Mouse (Mus musculus) gastrocnemius, adult 2 months (tissue): ENCODE data around the gene Exosc2. TPM values are rescaled to one million over a fixed set of nuclear protein-coding genes. Genes with fewer than 3 reads are reported as not detected.

Experiments
- DNase-seq: peaks from one replicate; pipeline ENCODE4 v3.0.0; 2022
- H3K27ac ChIP-seq: fragments of 200-600 bp; 2 replicates; pipeline ENCODE4 v1.8.1; 2022; ENCODE audit warnings: mild to moderate bottlenecking
- H3K4me3 ChIP-seq: fragments of 200-600 bp; 2 replicates; pipeline ENCODE4 v1.8.1; 2022; ENCODE audit warnings: mild to moderate bottlenecking, moderate library complexity
- CTCF ChIP-seq: fragments of 200-600 bp; IDR thresholded peaks from 2 replicates; pipeline ENCODE4 v1.8.1; 2022; ENCODE audit warnings: antibody characterized with exemption, mild to moderate bottlenecking, moderate library complexity
- intact Hi-C: fragments of 180-260 bp; cut with DNase I; formaldehyde crosslinking; loops from one replicate; pipeline ENCODE4 v1.15.1; 2025
- total RNA-seq, 2 experiments: library from RNA; stranded (reverse); gene quantifications; 2 replicates each; pipeline ENCODE4 v1.2.3; 2021

Exosc2 gene
- total RNA-seq, 2 experiments from 2014 or later: 8.1 to 8.3 TPM

DNA sequence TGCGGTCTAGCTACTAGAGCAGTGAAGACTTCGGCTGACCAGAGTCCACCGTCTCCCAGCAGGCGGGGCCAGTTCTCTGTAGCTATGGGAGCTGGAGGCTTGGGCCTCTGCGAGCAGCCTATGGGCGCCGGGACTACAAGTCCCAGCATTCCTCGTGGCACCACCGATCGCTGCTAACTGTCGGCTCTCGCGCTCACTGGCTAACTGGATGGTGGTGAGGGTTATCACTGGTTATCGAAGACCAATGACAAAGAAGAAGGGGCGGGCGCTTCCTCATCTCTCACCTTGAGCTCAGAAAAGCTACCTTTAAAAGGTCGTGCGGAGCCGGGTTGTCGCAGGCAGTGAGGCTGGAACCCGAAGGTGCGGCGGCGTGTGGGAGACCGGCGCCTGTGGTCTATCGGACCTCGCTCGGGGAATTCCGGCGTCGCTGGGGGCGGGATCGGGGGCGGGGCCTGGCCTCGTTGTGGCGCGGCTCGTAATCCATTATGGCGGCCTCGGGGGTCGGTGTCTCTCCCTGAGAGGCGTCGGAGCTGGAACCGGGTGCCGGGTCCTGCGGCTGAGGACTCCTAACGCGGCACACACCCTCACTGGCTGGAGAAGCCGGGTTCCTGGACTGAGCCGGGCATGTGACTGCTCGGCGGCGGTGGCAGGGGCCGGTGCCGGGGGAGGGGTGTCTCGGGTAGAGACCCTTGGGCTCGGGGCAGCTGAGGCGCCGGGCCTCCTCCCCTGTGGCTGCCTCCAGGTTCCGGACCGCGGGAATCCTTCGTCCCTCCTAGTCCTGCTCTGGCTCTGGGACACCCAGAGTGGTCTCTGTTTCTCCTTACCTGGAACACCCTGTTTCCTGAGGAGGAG is 17.8 kb downstream of the Exosc2 start, which contains the start of gene Abl1:
Abl1 (plus strand) TSS at position 303 of the 852 bp plus-strand sequence.
- intact Hi-C loops: loop anchor here (5.0 kb wide), 1 partner anchor 229 kb away; no protein-coding TSS in a partner anchor
- Histone ChIP-seq H3K27ac (peak within 1 kb of the TSS; percentile 95), H3K4me3 (peak within 1 kb of the TSS; percentile 86)
- peak; percentile 60 for TF ChIP-seq CTCF
- DNase-seq: peak; percentile 97

DNA sequence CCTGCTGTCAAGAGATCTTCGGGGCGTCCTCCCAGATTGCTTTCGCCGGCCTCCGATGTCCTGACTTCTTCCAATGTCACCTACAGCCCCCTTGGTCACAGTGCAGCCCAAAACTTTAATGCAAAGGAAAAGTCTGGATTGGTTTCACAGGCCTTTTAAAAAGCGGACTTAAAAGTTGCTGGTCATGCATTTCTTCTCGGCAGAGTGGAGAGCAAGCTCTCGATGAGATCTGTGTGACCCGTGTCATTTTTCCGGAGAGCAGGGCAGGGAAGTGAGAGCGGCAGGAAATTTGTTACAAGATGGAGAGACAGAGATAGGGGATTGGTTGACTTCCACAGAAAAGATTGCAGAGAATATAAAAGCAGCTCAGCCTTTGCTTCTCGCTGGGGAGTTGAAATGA is 18.5 kb downstream of the Exosc2 start:
- intact Hi-C loops: loop anchor here (5.0 kb wide), 1 partner anchor 228 kb away; no protein-coding TSS in a partner anchor
- no peak for DNase-seq
- no peak for TF ChIP-seq CTCF
- H3K27ac ChIP-seq: peak overlapping the region; percentile 95
- H3K4me3 ChIP-seq: peak overlapping the region; percentile 86

DNA sequence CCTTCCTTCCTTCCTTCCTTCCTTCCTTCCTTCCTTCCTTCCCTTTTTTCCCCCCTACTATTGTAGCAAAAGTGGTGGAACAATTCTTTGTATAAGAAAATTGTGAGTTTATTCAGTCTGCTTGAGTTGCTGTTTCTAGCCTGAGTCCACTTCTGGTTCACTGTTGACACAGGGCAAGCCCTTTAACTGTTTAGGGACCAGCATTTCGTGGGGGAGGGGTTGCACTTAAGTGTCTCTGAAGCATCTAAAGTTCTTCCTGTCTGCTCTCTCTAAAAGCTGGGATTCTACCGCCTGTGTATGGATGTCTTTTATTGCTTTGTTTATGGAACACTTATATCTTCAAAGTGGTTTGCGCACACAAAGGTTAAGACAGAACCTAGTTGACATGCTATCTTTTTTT is 19.5 kb downstream of the Exosc2 start:
- no peak for TF ChIP-seq CTCF
- H3K4me3 ChIP-seq: peak overlapping the region; percentile 86
- intact Hi-C loops: no loop called here
- DNase-seq: no peak
- no peak overlapping the region; the same call in 1 of the 2 replicates for H3K27ac ChIP-seq

DNA sequence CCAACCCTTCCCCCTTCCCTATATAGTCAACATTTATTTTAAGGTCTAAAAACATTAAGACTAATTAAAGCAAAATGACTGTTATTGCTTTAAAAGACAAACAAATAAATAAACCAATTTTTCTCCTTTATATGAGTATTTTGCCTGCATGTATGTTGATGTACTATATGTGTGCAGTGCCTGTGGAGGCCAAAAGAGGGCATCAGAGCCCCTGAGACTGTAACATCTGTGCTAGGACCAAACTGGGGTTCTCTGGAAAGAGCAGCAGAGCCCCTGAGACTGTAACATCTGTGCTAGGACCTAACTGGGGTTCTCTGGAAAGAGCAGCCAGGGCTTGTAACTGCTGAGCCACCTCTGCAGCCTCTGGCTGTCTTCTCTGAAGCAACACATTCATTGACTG is 27.7 kb downstream of the Exosc2 start:
- TF ChIP-seq CTCF: peak; percentile 54
- Histone ChIP-seq H3K4me3 (no peak overlapping the region), H3K27ac (no peak overlapping the region)
- intact Hi-C loops: no loop called here
- DNase-seq: no peak

DNA sequence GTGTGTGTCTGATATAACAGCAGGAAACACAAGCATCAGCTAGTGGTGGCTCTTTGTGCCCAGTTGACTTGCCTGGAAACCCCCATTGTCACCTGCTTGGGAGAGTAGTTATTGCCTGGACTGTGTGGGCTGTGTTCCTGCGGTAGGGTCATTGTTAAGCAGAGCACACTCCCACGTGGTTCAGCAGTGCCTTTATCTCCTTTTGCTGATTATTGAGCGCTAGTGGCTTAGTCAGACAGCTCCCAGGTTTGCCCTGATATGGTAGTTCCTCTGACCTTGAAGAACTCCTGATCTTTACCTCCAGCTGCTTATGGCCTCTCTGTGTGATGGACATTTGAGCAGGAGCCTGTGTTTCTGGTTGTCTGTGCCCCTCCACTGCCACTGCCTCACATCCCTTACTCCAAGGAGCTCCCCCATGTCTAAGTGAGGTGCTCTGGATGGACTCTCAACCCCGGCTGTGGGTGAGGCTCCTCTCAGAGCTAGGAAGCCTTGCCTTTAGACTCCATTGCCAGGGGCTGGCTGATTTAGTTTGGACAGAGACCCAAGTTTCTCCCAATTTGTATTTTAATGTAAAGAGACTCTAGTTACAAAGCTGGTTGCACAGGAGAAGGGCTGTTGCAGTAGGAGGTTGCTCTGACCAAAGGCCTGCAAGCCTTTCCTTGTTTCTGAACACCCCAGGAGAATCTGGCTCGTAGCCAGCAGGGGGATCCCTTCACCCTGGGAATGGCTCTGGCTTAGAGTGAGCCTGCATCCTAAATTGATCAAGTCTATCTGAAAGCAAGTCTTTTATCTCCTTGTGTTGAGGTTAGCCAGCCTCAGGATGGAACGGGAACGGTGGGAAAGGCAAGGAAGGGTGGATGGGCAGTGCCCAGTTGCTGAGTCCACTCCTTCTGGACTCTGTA is 30.3 kb downstream of the Exosc2 start:
- DNase-seq: no peak
- intact Hi-C loops: no loop called here
- TF ChIP-seq CTCF: no peak
- no peak overlapping the region for H3K4me3 ChIP-seq
- H3K27ac ChIP-seq: no peak overlapping the region

DNA sequence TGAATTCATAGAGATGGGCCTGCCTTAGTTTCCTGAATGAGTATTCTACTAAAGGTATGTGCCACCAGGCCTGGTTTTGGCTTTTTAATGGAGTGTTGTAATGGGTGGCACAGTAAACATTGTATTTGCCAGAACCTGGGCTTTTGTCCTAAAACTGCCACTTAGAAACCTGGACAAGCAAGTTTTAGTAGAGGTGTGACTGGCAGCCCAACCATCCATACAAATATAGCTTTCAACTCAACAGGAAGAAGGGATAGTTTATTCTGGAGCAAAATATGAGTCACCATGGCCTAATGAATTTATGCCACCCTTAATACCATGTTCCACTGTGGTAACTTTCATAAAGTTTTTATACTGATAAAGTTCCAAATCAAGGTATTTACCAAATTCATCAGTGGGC is 32.7 kb downstream of the Exosc2 start:
- no peak overlapping the region for H3K27ac ChIP-seq
- intact Hi-C loops: no loop called here

DNA sequence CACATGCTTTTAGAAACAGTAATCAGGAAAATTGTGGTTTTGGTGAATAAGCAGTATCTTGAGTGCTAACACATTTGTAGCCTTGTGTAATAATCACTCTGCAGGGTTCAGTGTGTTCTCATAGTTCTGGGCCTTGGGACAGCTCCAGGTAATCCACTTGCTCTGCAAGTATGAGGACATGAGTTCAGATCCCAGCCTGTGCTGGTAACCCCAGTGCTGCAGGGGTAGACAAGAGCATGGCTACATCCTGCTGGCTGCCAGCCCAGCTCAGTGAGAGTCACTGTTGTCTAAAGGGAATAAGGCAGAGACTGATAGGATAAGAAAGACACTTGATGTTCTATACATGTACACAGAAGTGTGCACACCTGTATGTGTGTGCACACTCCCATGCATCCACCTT is 35.4 kb downstream of the Exosc2 start:
- DNase-seq: no peak
- intact Hi-C loops: no loop called here
- H3K4me3 ChIP-seq: no peak overlapping the region
- H3K27ac ChIP-seq: no peak overlapping the region
- no peak for TF ChIP-seq CTCF

More for the DNA sequence above, 32.7 kb downstream of the Exosc2 start:
- no peak for DNase-seq
- H3K4me3 ChIP-seq: no peak overlapping the region
- TF ChIP-seq CTCF: no peak

DNA sequence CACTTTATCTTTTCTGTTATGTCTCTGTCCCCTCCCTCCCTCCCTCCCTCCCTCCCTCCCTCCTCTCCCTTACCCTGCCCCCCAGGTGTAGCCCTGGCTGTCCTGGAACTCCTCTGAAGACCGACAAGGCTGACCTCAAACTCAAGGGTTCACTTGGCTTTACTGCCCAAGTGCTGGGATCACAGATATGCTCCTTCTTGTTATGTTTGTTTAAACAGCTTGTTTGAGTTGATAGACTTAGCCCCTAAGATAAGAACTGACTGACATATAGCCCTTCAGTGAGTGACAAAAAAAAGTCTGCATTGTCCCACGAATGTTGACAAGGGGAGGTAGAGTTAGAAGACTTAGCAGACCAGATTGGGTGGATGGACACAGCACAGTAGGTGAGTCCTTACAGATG is 36.0 kb downstream of the Exosc2 start:
- H3K4me3 ChIP-seq: no peak overlapping the region
- TF ChIP-seq CTCF: no peak
- intact Hi-C loops: no loop called here

DNA sequence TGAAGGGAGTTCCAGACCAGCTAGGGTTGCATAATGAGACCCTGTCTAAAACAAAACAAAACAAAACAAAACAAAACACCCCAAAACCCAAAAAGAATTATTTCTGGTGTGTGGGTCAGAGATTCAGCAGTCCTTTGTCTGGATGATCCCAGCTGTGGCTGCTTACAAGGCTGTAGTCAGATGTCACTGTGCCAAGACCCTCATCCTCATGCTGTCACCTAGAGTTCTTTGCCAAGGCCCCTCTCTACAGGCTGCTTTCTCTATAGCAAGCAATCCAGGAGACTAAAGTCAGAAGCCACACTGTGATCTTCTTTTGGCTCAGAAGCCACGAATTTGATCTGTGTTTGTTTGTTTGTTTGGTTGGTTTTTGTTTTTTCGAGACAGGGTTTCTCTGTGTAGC is 42.2 kb downstream of the Exosc2 start:
- no peak for TF ChIP-seq CTCF
- Histone ChIP-seq H3K27ac (no peak overlapping the region), H3K4me3 (no peak overlapping the region)
- intact Hi-C loops: no loop called here
- no peak for DNase-seq

More for the DNA sequence above, 36.0 kb downstream of the Exosc2 start:
- no peak overlapping the region for H3K27ac ChIP-seq
- DNase-seq: no peak

DNA sequence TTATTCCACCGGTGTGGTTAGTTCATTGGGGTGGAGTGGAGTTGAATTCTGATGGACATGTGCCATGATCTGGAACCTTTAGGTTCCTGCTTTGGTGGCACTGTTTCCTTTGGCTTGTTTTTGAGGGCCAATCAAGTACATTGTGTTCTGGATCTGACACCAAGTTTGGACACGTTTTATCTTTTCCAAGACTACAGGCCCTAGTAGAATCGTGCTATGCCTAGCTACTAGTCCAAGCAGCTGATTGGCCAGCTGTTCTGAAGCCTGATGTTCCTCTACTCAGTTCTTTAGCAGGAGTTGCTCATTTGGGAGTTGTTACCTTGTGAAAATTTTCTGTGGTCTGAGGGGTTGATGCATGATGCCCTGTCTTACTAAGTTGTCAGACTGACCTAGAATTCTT is 43.3 kb downstream of the Exosc2 start:
- no peak overlapping the region for H3K27ac ChIP-seq
- no peak overlapping the region for H3K4me3 ChIP-seq
- TF ChIP-seq CTCF: no peak
- intact Hi-C loops: no loop called here
- DNase-seq: no peak

DNA sequence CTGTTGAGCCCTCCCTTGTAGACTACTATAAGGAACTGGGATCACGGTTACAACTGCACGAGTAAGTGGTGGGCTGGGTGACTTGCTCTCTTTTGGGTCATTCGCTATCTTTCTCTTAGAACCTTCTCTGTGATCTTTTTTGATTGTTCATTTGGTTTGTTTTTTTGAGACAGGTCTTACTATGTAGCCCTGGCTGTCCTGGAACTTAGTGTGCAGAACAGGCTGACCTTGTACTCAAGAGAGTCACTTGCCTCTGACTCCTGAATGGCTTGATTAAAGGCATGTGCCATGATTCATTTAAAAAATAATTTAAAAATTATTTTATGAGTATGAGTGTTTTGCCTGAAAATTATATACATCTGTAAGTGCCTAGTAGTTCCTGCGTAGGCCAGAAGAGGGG is 44.3 kb downstream of the Exosc2 start:
- no peak for DNase-seq
- Histone ChIP-seq H3K27ac (no peak overlapping the region), H3K4me3 (no peak overlapping the region)
- intact Hi-C loops: no loop called here
- TF ChIP-seq CTCF: no peak

DNA sequence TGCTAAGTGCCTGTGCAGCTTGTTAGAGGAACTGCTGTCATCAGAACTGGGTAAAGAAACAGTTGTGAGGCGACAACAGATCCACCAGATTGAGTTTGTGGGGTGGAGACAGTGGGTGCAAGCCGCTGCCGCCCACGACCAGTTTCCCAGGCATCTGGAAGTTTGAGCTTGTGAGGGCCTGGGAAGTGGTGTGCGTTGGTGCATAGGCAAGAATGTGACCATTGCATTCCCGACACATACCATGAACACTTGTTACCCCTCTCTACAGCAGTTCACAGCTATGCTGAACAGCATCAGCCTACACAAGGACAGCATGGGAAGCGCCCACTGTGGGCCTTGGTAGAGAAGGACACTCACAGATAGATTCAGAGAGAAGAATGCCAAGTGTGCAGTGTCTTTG is 45.5 kb downstream of the Exosc2 start:
- H3K4me3 ChIP-seq: no peak overlapping the region
- no peak for TF ChIP-seq CTCF
- no peak overlapping the region for H3K27ac ChIP-seq
- DNase-seq: no peak
- intact Hi-C loops: no loop called here
